Mouse (Mus musculus) cerebellum, adult 2 months (tissue): ENCODE measurements around the gene Cass4.

Source experiments
- CTCF ChIP-seq: fragments of 200-500 bp; IDR thresholded peaks from 2 replicates; pipeline ENCODE4 v1.5.1; 2011; ENCODE audit warnings: low read depth, mild to moderate bottlenecking, control low read depth, low read length, moderate library complexity, borderline replicate concordance; ENCODE audit not compliant: insufficient read depth
- POLR2A ChIP-seq: fragments of 200-500 bp; IDR thresholded peaks from 2 replicates; pipeline ENCODE4 v1.6.1; 2011; ENCODE audit warnings: low read length, control low read depth, borderline replicate concordance; ENCODE audit not compliant: insufficient read depth

GRCm38 (mm10) chr2:172348297-172348950, 45.2 kb upstream of the Cass4 start:
- no peak for TF ChIP-seq CTCF
- no peak for TF ChIP-seq POLR2A
